Mouse (Mus musculus): ENCODE results near the gene Pou3f1. TPM values are rescaled to one million over a fixed set of nuclear protein-coding genes. Genes with fewer than 3 reads are reported as not detected.

Gene Pou3f1
- total RNA-seq, 4 experiments from 2014 or later: 39.6 to 42.8 (median 40.0) TPM

DNA sequence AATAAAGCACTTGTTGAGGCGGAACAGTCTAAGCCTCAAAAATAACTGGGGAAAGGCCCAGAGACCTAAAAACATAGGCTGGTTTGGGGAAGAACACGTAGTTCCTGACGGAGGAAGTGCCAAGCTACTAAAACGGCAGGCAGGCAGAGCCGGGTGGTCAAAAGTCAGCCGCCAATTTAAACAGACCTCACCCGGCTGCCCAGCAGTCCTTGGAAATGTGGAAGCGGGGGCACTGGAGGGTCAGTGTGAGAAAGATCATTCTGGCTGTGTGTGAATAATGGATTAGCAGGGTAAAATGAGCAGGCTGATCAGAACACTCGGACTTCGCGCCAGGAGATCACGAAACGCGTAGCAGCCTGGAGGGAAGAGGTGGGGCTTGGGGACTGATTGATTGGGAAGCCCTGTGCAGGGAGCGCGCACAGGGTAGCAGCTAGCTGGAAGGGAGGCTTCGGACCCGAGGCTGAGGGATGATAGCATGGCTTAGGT lies 53.4 kb downstream of the Pou3f1 start:
- no peak for DNase-seq (ENCODE audit: low spot score in 2 of 2)

Other genes starting within 250 kb of the Pou3f1 start
- gene 3100002H09Rik, start 46.0 kb upstream of the Pou3f1 start, total RNA-seq (2022): 1 to 10 TPM in 2 of 4 experiments, under 1 TPM in 2; 0.80 to 2.4 (median 1.1) TPM
- gene Utp11, start 36.8 kb downstream of the Pou3f1 start, total RNA-seq (2022): 10 to 100 TPM; 15.3 to 18.3 (median 16.4) TPM
- gene Fhl3, start 43.9 kb downstream of the Pou3f1 start, total RNA-seq (2022): 1 to 10 TPM; 1.6 to 2.9 (median 2.0) TPM
- gene Sf3a3, start 58.0 kb downstream of the Pou3f1 start, total RNA-seq (2022): 10 to 100 TPM; 33.8 to 39.5 (median 36.0) TPM
- 10 to 100 TPM; 45.2 to 60.9 (median 49.3) TPM for gene Inpp5b, start 85.0 kb downstream of the Pou3f1 start, total RNA-seq (2022)
- gene Mtf1, start 145.3 kb downstream of the Pou3f1 start, total RNA-seq (2022): 10 to 100 TPM; 27.0 to 32.3 (median 27.9) TPM
- 10 to 100 TPM; 34.1 to 42.4 (median 40.9) TPM for gene Yrdc, start 193.9 kb downstream of the Pou3f1 start, total RNA-seq (2022)
- gene 1110065P20Rik, start 194.4 kb downstream of the Pou3f1 start, total RNA-seq (2022): 10 to 100 TPM; 75.8 to 80.7 (median 78.8) TPM
- 10 to 100 TPM; 46.0 to 55.5 (median 50.6) TPM for gene Maneal, start 205.4 kb downstream of the Pou3f1 start, total RNA-seq (2022)
- 10 to 100 TPM; 39.3 to 49.8 (median 44.4) TPM for gene Epha10, start 224.1 kb downstream of the Pou3f1 start, total RNA-seq (2022)

Data from layer of hippocampus, adult 8-10 months (tissue).